In the genomic region with DNA sequence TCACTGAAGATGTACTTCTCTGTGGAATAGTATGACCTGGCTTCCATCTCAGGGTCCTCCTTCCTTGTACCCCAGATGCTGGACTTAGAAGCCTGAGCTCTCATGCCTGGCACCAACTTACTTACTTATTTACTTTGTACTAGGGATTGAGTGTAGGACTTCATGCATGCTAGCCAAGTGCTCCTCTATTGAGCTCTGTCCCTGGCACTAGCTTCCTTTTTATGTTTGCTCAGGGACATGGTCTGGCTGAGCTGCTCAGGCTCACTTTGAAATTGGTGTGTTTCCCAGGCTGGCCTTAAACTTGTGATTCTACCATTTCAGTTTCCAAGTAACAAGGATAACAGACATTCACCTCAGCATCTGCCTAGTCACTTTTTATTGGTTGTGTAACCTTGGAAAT, we compare ENCODE assay signal across 16 mouse cellular contexts. TPM values are rescaled to one million over a fixed set of nuclear protein-coding genes. Genes with fewer than 3 reads are reported as not detected.
DNase-seq lines count a peak whose midpoint lies in the region; ATAC-seq and TF ChIP-seq lines count a peak whose summit lies in the region.
"Had no signal": no experiment of that assay in that cellular context is flagged by ENCODE, and none has a peak within 500 bp of the region (broad histone marks: within the 10 kb centered on the region; RNA-seq: fewer than 3 reads in every experiment).

No protein-coding gene starts in this region.

- TF ChIP-seq POLR2A in lung, adult 2 months (IDR thresholded peaks at IDR 0.05; ENCODE audit: borderline replicate concordance, extremely low read depth, low read depth, low read length) = no peak

- DNase-seq in adrenal gland, adult 2 months = peak; percentile 8
- no peak for DNase-seq in adrenal gland, postnatal 36 days
- peak; percentile 43 for DNase-seq in hindbrain, postnatal 0 days (ENCODE audit: low spot score)
- no peak for DNase-seq in hindbrain, embryonic 14.5 days (ENCODE audit: low spot score)
- DNase-seq in lung, adult 2 months = peak; percentile 10
- no peak for DNase-seq in lung, postnatal 10 days
- DNase-seq in skeletal muscle tissue, adult 2 months (ENCODE audit: low read depth, low spot score) = peak; percentile 42
- DNase-seq in left cerebral cortex, adult 18-20 months (ENCODE audit: low spot score in 2 of 2) = no peak
- DNase-seq: cerebellum, adult 11-12 months; cerebellum, postnatal 25 days; lung, embryonic 14.5 days; thymus, postnatal 25 days had no signal

- TF ChIP-seq CTCF in hindbrain, postnatal 0 days (IDR thresholded peaks at IDR 0.05; ENCODE audit: low read depth) = no peak
- TF ChIP-seq CTCF in lung, adult 2 months (IDR thresholded peaks at IDR 0.05; ENCODE audit: insufficient read depth, low read length) = no peak

- H3K27ac ChIP-seq in hindbrain, postnatal 0 days = 0 out of 2 replicates have a peak overlapping the region, but pooled peaks have one; percentile 11
- H3K27ac ChIP-seq in hindbrain, embryonic 14.5 days = no peak overlapping the region
- H3K27ac ChIP-seq: hindbrain, embryonic 12.5 days; left cerebral cortex, adult 2 months had no signal

- ATAC-seq in hindbrain, postnatal 0 days = peak; percentile 74; the same call in 1 of the 2 replicates
- no peak for ATAC-seq in hindbrain, embryonic 14.5 days (ENCODE audit: low FRiP score)
- ATAC-seq: CD4-positive, CD25-positive, alpha-beta regulatory T cell, adult 4 months had no signal

- no peak overlapping the region for H3K9ac ChIP-seq in hindbrain, postnatal 0 days (replicated peaks; ENCODE audit: low read length)
- H3K9ac ChIP-seq in hindbrain, embryonic 14.5 days = no peak overlapping the region
- H3K9ac ChIP-seq: hindbrain, embryonic 12.5 days; lung, embryonic 14.5 days had no signal

- no peak overlapping the region for H3K4me3 ChIP-seq in hindbrain, postnatal 0 days (ENCODE audit: low read length)
- no peak overlapping the region for H3K4me3 ChIP-seq in hindbrain, embryonic 14.5 days (replicated peaks; ENCODE audit: low read length)
- H3K4me3 ChIP-seq in lung, adult 2 months (replicated peaks; ENCODE audit: extremely low read depth, low read depth, low read length) = no peak overlapping the region
- H3K4me3 ChIP-seq: hindbrain, embryonic 12.5 days; left cerebral cortex, adult 2 months had no signal

- H3K9me3 ChIP-seq in hindbrain, postnatal 0 days (ENCODE audit: low read length) = no peaks in the 10 kb centered on the region
- no peaks in the 10 kb centered on the region for H3K9me3 ChIP-seq in hindbrain, embryonic 14.5 days (ENCODE audit: control insufficient read depth, low read length)
- H3K9me3 ChIP-seq: G1E; hindbrain, embryonic 12.5 days had no signal

- H3K27me3 ChIP-seq in hindbrain, postnatal 0 days (ENCODE audit: insufficient read depth, low read length) = no peaks in the 10 kb centered on the region
- H3K27me3 ChIP-seq in hindbrain, embryonic 14.5 days (ENCODE audit: control insufficient read depth, insufficient read depth, low read length) = no peaks in the 10 kb centered on the region
- H3K27me3 ChIP-seq: hindbrain, embryonic 12.5 days had no signal

- H3K36me3 ChIP-seq in hindbrain, postnatal 0 days (ENCODE audit: insufficient read depth, low read length) = no peaks in the 10 kb centered on the region
- peaks cover 16% of the 10 kb centered on the region for H3K36me3 ChIP-seq in hindbrain, embryonic 14.5 days (replicated peaks; ENCODE audit: control insufficient read depth, insufficient read depth)

- no peak overlapping the region for H3K4me2 ChIP-seq in hindbrain, postnatal 0 days (ENCODE audit: low read depth, low read length)
- no peak overlapping the region for H3K4me2 ChIP-seq in hindbrain, embryonic 14.5 days (replicated peaks)
- H3K4me2 ChIP-seq: hindbrain, embryonic 12.5 days; lung, embryonic 14.5 days had no signal

- H3K4me1 ChIP-seq in hindbrain, postnatal 0 days (ENCODE audit: insufficient read depth, low read length) = no peaks in the 10 kb centered on the region
- no peaks in the 10 kb centered on the region for H3K4me1 ChIP-seq in hindbrain, embryonic 14.5 days (replicated peaks; ENCODE audit: control insufficient read depth, insufficient read depth, low read length)
- no peaks in the 10 kb centered on the region for H3K4me1 ChIP-seq in lung, adult 2 months (ENCODE audit: control insufficient read depth, insufficient read depth, low read length)
- H3K4me1 ChIP-seq: hindbrain, embryonic 12.5 days had no signal

RNA-seq across cellular contexts. Expression of a gene that starts 11.3 kb away (rescaled TPM):
- 10 to 100 TPM; 28.5 to 31.3 TPM for total RNA-seq in adrenal gland, adult 2 months (2021)
- 0.74 and 1.2 TPM in 2 replicates for polyA plus RNA-seq in adrenal gland, adult 2 months (2012; rRNA removed)
- total RNA-seq in adrenal gland, postnatal 36 days (2021) = 10 to 100 TPM; 30.6 to 32.6 TPM
- total RNA-seq in hindbrain, postnatal 0 days (2014; rRNA removed) = 5.2 and 11.2 TPM in 2 replicates
- polyA plus RNA-seq in hindbrain, postnatal 0 days (2015; fragmentation: Nextera tagmentation; extraction: Ambion mirVana) = 18.6 and 26.0 TPM in 2 replicates
- 29.1 and 30.0 TPM in 2 replicates for polyA plus RNA-seq in hindbrain, embryonic 14.5 days (2014; fragmentation: Nextera tagmentation; extraction: Ambion mirVana)
- polyA plus RNA-seq in lung, adult 2 months (2012; rRNA removed) = 2.0 and 4.6 TPM in 2 replicates
- 10 to 100 TPM; 16.7 to 16.9 TPM for total RNA-seq in left cerebral cortex, adult 18-20 months (2021)

RNA-seq across cellular contexts. Expression of a gene that starts 55.5 kb away (rescaled TPM):
- total RNA-seq in adrenal gland, adult 2 months (2021) = 100 to 1,000 TPM; 224 to 279 TPM
- 28.2 and 33.4 TPM in 2 replicates for polyA plus RNA-seq in adrenal gland, adult 2 months (2012; rRNA removed)
- total RNA-seq in adrenal gland, postnatal 36 days (2021) = 100 to 1,000 TPM; 186 to 323 TPM
- 14.6 and 24.2 TPM in 2 replicates for total RNA-seq in hindbrain, postnatal 0 days (2014; rRNA removed)
- polyA plus RNA-seq in hindbrain, postnatal 0 days (2015; fragmentation: Nextera tagmentation; extraction: Ambion mirVana) = 78.8 and 83.6 TPM in 2 replicates
- 54.7 and 61.7 TPM in 2 replicates for polyA plus RNA-seq in hindbrain, embryonic 14.5 days (2014; fragmentation: Nextera tagmentation; extraction: Ambion mirVana)
- polyA plus RNA-seq in lung, adult 2 months (2012; rRNA removed) = 34.4 and 36.7 TPM in 2 replicates
- 10 to 100 TPM; 17.8 to 19.2 TPM for total RNA-seq in left cerebral cortex, adult 18-20 months (2021)

RNA-seq across cellular contexts. Expression of a gene that starts 55.6 kb away (rescaled TPM):
- total RNA-seq in adrenal gland, adult 2 months (2021) = 10 to 100 TPM; 21.6 to 26.7 TPM
- 2.7 and 3.5 TPM in 2 replicates for polyA plus RNA-seq in adrenal gland, adult 2 months (2012; rRNA removed)
- total RNA-seq in adrenal gland, postnatal 36 days (2021) = 10 to 100 TPM; 21.4 to 27.8 TPM
- 17.9 and 18.0 TPM in 2 replicates for total RNA-seq in hindbrain, postnatal 0 days (2014; rRNA removed)
- polyA plus RNA-seq in hindbrain, postnatal 0 days (2015; fragmentation: Nextera tagmentation; extraction: Ambion mirVana) = 42.7 and 43.3 TPM in 2 replicates
- polyA plus RNA-seq in hindbrain, embryonic 14.5 days (2014; fragmentation: Nextera tagmentation; extraction: Ambion mirVana) = 42.5 and 43.7 TPM in 2 replicates
- 5.3 and 7.6 TPM in 2 replicates for polyA plus RNA-seq in lung, adult 2 months (2012; rRNA removed)
- total RNA-seq in left cerebral cortex, adult 18-20 months (2021) = 10 to 100 TPM; 31.7 to 32.3 TPM

RNA-seq across cellular contexts. Expression of a gene that starts 56.1 kb away (rescaled TPM):
- 10 to 100 TPM; 43.0 to 63.3 TPM for total RNA-seq in adrenal gland, adult 2 months (2021)
- 7.8 and 9.4 TPM in 2 replicates for polyA plus RNA-seq in adrenal gland, adult 2 months (2012; rRNA removed)
- total RNA-seq in adrenal gland, postnatal 36 days (2021) = 10 to 100 TPM; 57.1 to 59.3 TPM
- 39.2 and 41.0 TPM in 2 replicates for total RNA-seq in hindbrain, postnatal 0 days (2014; rRNA removed)
- polyA plus RNA-seq in hindbrain, postnatal 0 days (2015; fragmentation: Nextera tagmentation; extraction: Ambion mirVana) = 5.7 and 7.1 TPM in 2 replicates
- polyA plus RNA-seq in hindbrain, embryonic 14.5 days (2014; fragmentation: Nextera tagmentation; extraction: Ambion mirVana) = 17.7 and 17.8 TPM in 2 replicates
- 10.5 and 13.1 TPM in 2 replicates for polyA plus RNA-seq in lung, adult 2 months (2012; rRNA removed)
- total RNA-seq in left cerebral cortex, adult 18-20 months (2021) = 10 to 100 TPM; 30.2 to 32.8 TPM

RNA-seq across cellular contexts. Expression of a gene that starts 56.2 kb away (rescaled TPM):
- total RNA-seq in adrenal gland, adult 2 months (2021) = 10 to 100 TPM; 67.1 to 80.0 TPM
- polyA plus RNA-seq in adrenal gland, adult 2 months (2012; rRNA removed) = 29.2 and 33.3 TPM in 2 replicates
- 10 to 100 TPM; 71.4 to 78.4 TPM for total RNA-seq in adrenal gland, postnatal 36 days (2021)
- total RNA-seq in hindbrain, postnatal 0 days (2014; rRNA removed) = 65.7 and 72.7 TPM in 2 replicates
- polyA plus RNA-seq in hindbrain, postnatal 0 days (2015; fragmentation: Nextera tagmentation; extraction: Ambion mirVana) = 188 and 202 TPM in 2 replicates
- 177 and 186 TPM in 2 replicates for polyA plus RNA-seq in hindbrain, embryonic 14.5 days (2014; fragmentation: Nextera tagmentation; extraction: Ambion mirVana)
- polyA plus RNA-seq in lung, adult 2 months (2012; rRNA removed) = 19.4 and 25.2 TPM in 2 replicates
- total RNA-seq in left cerebral cortex, adult 18-20 months (2021) = 100 to 1,000 TPM; 197 to 208 TPM

Comparison
In these comparisons a context has a peak if more than half of its experiments do, and no peak if none do; other contexts are left out.
1. DNase-seq: peak in adrenal gland, adult 2 months (single experiment), hindbrain, postnatal 0 days (single experiment), lung, adult 2 months (single experiment) and skeletal muscle tissue, adult 2 months (single experiment); none in adrenal gland, postnatal 36 days (0 of 2), hindbrain, embryonic 14.5 days (single experiment), lung, postnatal 10 days (single experiment) and left cerebral cortex, adult 18-20 months (0 of 2).